Mouse (Mus musculus): ENCODE measurements at regions not wholly inside any gene's neighbourhood (a gene's known extent, or its start where the extent isn't known, plus 50 kb on each side); places are given as distances from the start of the nearest gene placed in this dataset.

DNA sequence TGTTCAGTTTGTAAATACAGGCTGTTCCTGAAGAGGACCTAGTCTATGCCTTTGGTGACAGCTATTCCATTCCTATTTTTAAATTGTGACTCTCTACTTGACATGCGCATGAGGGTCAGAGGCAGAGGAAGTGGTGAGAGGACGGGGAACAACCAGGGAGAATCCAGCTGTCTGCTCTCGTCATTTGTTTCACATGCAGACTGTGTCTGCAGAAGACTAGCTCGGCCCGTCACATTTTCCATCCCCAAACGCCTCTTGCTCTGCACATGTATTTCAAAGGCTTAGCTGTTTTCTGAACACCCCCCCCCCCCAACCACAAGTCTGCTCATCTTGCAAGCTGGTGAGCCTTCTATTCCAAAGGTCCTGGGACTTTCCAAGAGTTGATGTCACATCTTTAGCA is 339.4 kb downstream of the Dhx35 start:
- Histone ChIP-seq H3K9me3 (replicated peaks) (peaks cover 28% of the 10 kb centered on the region), H3K36me3 (replicated peaks) (no peaks in the 10 kb centered on the region), H3K4me3 (ENCODE audit: low read depth, low read length) (no peak overlapping the region), H3K27me3 (ENCODE audit: insufficient read depth, low read length) (no peaks in the 10 kb centered on the region), H3K4me1 (ENCODE audit: insufficient read depth, low read depth, low read length) (no peaks in the 10 kb centered on the region)
- no peak for TF ChIP-seq CTCF (IDR thresholded peaks at IDR 0.05; ENCODE audit: low read depth, low read length)
- TF ChIP-seq POLR2AphosphoS5 (IDR thresholded peaks at IDR 0.05; ENCODE audit: insufficient replicate concordance, low read depth, low read length), result no peak
- TF ChIP-seq GATA2 (IDR thresholded peaks at IDR 0.05; ENCODE audit: borderline replicate concordance, low read depth, low read length), result no peak
- no peak for TF ChIP-seq TAL1 (conservative IDR thresholded peaks at IDR 0.05; ENCODE audit: low read depth, low read length)
- TF ChIP-seq GATA1 (IDR thresholded peaks at IDR 0.05; ENCODE audit: borderline replicate concordance, low read length), result no peak
- DNase-seq (ENCODE audit: low spot score) (no peak), ATAC-seq (ENCODE audit: extremely low read depth, insufficient number of reproducible peaks, low FRiP score, poor library complexity, severe bottlenecking) (no peak)

DNA sequence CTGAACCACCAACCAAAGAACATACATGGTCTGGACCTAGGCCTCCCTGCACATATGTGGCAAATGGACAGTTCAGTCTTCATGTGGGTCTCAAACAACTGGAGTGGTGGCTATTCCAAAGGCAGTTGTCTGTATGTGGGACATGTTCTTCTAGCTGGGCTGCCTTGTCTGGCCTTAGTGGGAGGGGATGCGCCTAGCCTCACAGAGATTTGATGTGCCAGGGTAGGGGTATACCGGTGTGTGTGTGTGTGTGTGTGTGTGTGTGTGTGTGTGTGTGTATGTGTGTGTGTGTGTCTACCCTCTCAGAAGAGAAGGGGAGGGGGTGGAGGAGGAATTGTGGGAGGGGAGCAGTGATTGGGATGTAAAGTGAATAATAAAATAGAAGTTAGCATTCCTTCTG is 344.0 kb downstream of the Dhx35 start:
- H3K4me3 ChIP-seq (ENCODE audit: low read depth, low read length), result no peak overlapping the region
- no peaks in the 10 kb centered on the region for H3K4me1 ChIP-seq (ENCODE audit: insufficient read depth, low read depth, low read length)
- ATAC-seq (ENCODE audit: extremely low read depth, insufficient number of reproducible peaks, low FRiP score, poor library complexity, severe bottlenecking), result no peak
- H3K27me3 ChIP-seq (ENCODE audit: insufficient read depth, low read length), result no peaks in the 10 kb centered on the region
- DNase-seq (ENCODE audit: low spot score), result no peak
- H3K36me3 ChIP-seq (replicated peaks), result no peaks in the 10 kb centered on the region
- no peak for TF ChIP-seq POLR2AphosphoS5 (IDR thresholded peaks at IDR 0.05; ENCODE audit: insufficient replicate concordance, low read depth, low read length)
- TF ChIP-seq GATA2 (IDR thresholded peaks at IDR 0.05; ENCODE audit: borderline replicate concordance, low read depth, low read length), result no peak
- no peak for TF ChIP-seq GATA1 (IDR thresholded peaks at IDR 0.05; ENCODE audit: borderline replicate concordance, low read length)
- TF ChIP-seq CTCF (IDR thresholded peaks at IDR 0.05; ENCODE audit: low read depth, low read length), result no peak
- TF ChIP-seq TAL1 (conservative IDR thresholded peaks at IDR 0.05; ENCODE audit: low read depth, low read length), result no peak
- peaks cover 30% of the 10 kb centered on the region for H3K9me3 ChIP-seq (replicated peaks)

DNA sequence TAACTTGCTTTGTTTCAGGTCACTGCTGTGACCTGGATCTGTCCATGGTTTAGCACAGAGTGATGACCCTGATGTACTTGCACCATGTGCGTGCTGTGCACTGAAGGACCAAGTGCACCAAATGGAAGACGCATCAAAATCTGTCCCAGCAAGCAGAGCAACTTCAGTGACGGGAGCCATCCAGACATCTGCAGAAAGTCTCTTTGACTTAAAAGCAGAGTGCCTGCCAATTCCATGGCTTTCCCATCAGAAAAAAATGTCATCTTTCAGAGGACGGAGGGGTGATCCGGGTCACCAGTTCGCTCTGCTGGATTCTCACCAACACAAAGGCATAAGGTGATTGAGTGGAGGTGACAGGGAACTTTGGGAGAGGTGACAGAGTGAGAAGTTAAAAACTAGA is 351.4 kb downstream of the Dhx35 start:
- H3K9me3 ChIP-seq (replicated peaks), result peaks cover 35% of the 10 kb centered on the region
- DNase-seq (ENCODE audit: low spot score) (no peak), ATAC-seq (ENCODE audit: extremely low read depth, insufficient number of reproducible peaks, low FRiP score, poor library complexity, severe bottlenecking) (no peak)
- no peaks in the 10 kb centered on the region for H3K36me3 ChIP-seq (replicated peaks)
- H3K4me3 ChIP-seq (ENCODE audit: low read depth, low read length), result no peak overlapping the region
- no peaks in the 10 kb centered on the region for H3K4me1 ChIP-seq (ENCODE audit: insufficient read depth, low read depth, low read length)
- no peaks in the 10 kb centered on the region for H3K27me3 ChIP-seq (ENCODE audit: insufficient read depth, low read length)
- TF ChIP-seq CTCF (IDR thresholded peaks at IDR 0.05; ENCODE audit: low read depth, low read length) (no peak), TAL1 (conservative IDR thresholded peaks at IDR 0.05; ENCODE audit: low read depth, low read length) (no peak), GATA2 (IDR thresholded peaks at IDR 0.05; ENCODE audit: borderline replicate concordance, low read depth, low read length) (no peak), POLR2AphosphoS5 (IDR thresholded peaks at IDR 0.05; ENCODE audit: insufficient replicate concordance, low read depth, low read length) (no peak), GATA1 (IDR thresholded peaks at IDR 0.05; ENCODE audit: borderline replicate concordance, low read length) (no peak)

DNA sequence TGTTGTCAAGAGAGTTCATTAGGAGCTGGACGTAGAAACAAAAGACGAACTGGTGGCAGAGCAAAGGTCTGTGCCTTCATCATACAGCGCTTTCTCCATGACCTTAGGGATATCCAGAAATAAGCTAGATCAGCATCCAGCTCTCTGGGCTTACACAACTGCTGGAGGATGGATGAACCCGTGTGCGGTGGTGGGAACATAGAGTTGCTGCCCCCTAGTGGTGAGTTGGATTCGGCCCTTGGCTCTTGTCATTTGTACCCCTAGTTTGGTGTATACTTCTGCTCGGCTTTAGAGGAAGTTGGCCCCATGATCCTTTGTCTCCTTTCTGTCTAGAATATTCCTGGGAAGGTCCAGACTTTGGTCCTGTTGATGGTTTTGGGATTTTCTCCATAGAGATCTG is 369.4 kb downstream of the Dhx35 start:
- H3K4me1 ChIP-seq (ENCODE audit: insufficient read depth, low read depth, low read length), result no peaks in the 10 kb centered on the region
- TF ChIP-seq GATA2 (IDR thresholded peaks at IDR 0.05; ENCODE audit: borderline replicate concordance, low read depth, low read length), result no peak
- TF ChIP-seq TAL1 (conservative IDR thresholded peaks at IDR 0.05; ENCODE audit: low read depth, low read length), result no peak
- TF ChIP-seq POLR2AphosphoS5 (IDR thresholded peaks at IDR 0.05; ENCODE audit: insufficient replicate concordance, low read depth, low read length), result no peak
- no peak for TF ChIP-seq CTCF (IDR thresholded peaks at IDR 0.05; ENCODE audit: low read depth, low read length)
- TF ChIP-seq GATA1 (IDR thresholded peaks at IDR 0.05; ENCODE audit: borderline replicate concordance, low read length), result no peak
- no peaks in the 10 kb centered on the region for H3K27me3 ChIP-seq (ENCODE audit: insufficient read depth, low read length)
- ATAC-seq (ENCODE audit: extremely low read depth, insufficient number of reproducible peaks, low FRiP score, poor library complexity, severe bottlenecking) (no peak), DNase-seq (ENCODE audit: low spot score) (no peak)
- peaks cover 35% of the 10 kb centered on the region for H3K9me3 ChIP-seq (replicated peaks)
- H3K36me3 ChIP-seq (replicated peaks), result no peaks in the 10 kb centered on the region
- no peak overlapping the region for H3K4me3 ChIP-seq (ENCODE audit: low read depth, low read length)

DNA sequence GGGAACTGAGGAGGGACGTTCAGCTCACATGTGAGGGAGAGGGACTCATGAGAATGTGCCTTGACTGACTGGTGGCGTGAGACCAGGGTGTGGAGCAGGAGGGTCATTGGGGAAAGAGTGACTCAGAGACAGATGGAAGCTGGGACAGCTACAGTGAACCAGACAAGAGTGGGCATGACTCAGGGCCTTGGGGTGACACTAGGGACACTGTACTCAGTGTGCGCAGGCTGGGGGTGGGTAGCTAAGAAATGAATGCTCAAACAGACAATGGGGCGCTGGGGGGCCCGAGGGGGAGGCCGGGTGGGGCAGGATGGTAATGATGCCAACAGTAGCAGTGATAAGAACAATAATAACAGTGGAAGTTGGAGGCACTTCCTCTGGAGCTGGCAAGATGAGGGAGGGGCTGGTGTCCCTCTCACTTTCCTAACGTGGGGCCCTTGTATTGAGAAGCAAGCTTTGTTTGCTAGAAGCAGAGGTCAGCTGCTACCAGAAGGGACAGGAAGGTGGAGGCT is 374.0 kb downstream of the Dhx35 start:
- Histone ChIP-seq H3K4me3 (ENCODE audit: low read depth, low read length) (no peak overlapping the region), H3K36me3 (replicated peaks) (no peaks in the 10 kb centered on the region), H3K27me3 (ENCODE audit: insufficient read depth, low read length) (no peaks in the 10 kb centered on the region), H3K9me3 (replicated peaks) (peaks cover 43% of the 10 kb centered on the region), H3K4me1 (ENCODE audit: insufficient read depth, low read depth, low read length) (no peaks in the 10 kb centered on the region)
- DNase-seq (ENCODE audit: low spot score), result no peak
- ATAC-seq (ENCODE audit: extremely low read depth, insufficient number of reproducible peaks, low FRiP score, poor library complexity, severe bottlenecking), result no peak
- no peak for TF ChIP-seq POLR2AphosphoS5 (IDR thresholded peaks at IDR 0.05; ENCODE audit: insufficient replicate concordance, low read depth, low read length)
- no peak for TF ChIP-seq CTCF (IDR thresholded peaks at IDR 0.05; ENCODE audit: low read depth, low read length)
- no peak for TF ChIP-seq GATA2 (IDR thresholded peaks at IDR 0.05; ENCODE audit: borderline replicate concordance, low read depth, low read length)
- no peak for TF ChIP-seq TAL1 (conservative IDR thresholded peaks at IDR 0.05; ENCODE audit: low read depth, low read length)
- TF ChIP-seq GATA1 (IDR thresholded peaks at IDR 0.05; ENCODE audit: borderline replicate concordance, low read length), result no peak

DNA sequence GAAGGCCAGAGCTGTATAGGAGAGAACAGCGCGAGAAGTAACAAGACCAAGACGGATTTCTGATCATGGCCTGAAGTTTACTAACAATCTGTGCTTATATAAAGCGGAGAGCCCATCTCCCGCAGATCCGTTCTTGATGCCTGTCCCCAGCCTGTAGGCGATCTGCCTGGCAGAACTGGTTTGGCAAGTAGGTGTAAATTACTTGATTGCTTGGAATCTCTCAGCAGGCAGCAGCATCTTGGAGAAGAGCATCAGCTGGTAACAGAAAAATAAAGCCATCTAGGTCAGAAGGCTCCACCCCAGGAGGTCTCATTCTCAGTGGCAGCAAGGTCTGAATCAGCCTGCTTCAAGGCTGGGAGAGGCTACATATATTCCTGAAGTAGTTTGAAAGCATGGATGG is 401.5 kb downstream of the Dhx35 start:
- no peaks in the 10 kb centered on the region for H3K27me3 ChIP-seq (ENCODE audit: insufficient read depth, low read length)
- peaks cover 16% of the 10 kb centered on the region for H3K9me3 ChIP-seq (replicated peaks)
- no peak overlapping the region for H3K4me3 ChIP-seq (ENCODE audit: low read depth, low read length)
- TF ChIP-seq GATA2 (IDR thresholded peaks at IDR 0.05; ENCODE audit: borderline replicate concordance, low read depth, low read length) (no peak), GATA1 (IDR thresholded peaks at IDR 0.05; ENCODE audit: borderline replicate concordance, low read length) (no peak), CTCF (IDR thresholded peaks at IDR 0.05; ENCODE audit: low read depth, low read length) (no peak)
- no peak for ATAC-seq (ENCODE audit: extremely low read depth, insufficient number of reproducible peaks, low FRiP score, poor library complexity, severe bottlenecking)
- no peak for DNase-seq (ENCODE audit: low spot score)
- H3K4me1 ChIP-seq (ENCODE audit: insufficient read depth, low read depth, low read length), result no peaks in the 10 kb centered on the region
- no peaks in the 10 kb centered on the region for H3K36me3 ChIP-seq (replicated peaks)

Measured in G1E (cell line).